Mouse (Mus musculus) olfactory bulb, adult 2 months (tissue): ENCODE data around the gene Gm45783. TPM values are rescaled to one million over a fixed set of nuclear protein-coding genes. Genes with fewer than 3 reads are reported as not detected.
"Not testable (repeated sequence)": the region's sequence is repeated elsewhere in the genome, so short reads cannot be mapped to it uniquely, and the experiment has no call there.

ENCODE experiments used
- H3K27ac ChIP-seq: fragments of 200-500 bp; 2 replicates; pipeline ENCODE4 v1.5.1; 2012; ENCODE audit warnings: low read depth, low read length; ENCODE audit not compliant: insufficient read depth
- H3K4me1 ChIP-seq: fragments of 200-500 bp; 2 replicates; pipeline ENCODE4 v1.6.1; 2012; ENCODE audit warnings: low read length; ENCODE audit not compliant: control insufficient read depth, insufficient read depth
- H3K4me3 ChIP-seq: fragments of 200-500 bp; 2 replicates; pipeline ENCODE4 v1.5.1; 2012; ENCODE audit warnings: mild to moderate bottlenecking, low read depth, low read length, moderate library complexity; ENCODE audit not compliant: insufficient read depth
- CTCF ChIP-seq: fragments of 200-500 bp; IDR thresholded peaks from 2 replicates; pipeline ENCODE4 v1.5.1; 2012; ENCODE audit warnings: low read depth, mild to moderate bottlenecking, low read length, moderate library complexity; ENCODE audit not compliant: insufficient read depth
- POLR2A ChIP-seq: fragments of 200-500 bp; IDR thresholded peaks from 2 replicates; pipeline ENCODE4 v1.6.1; 2012; ENCODE audit warnings: mild to moderate bottlenecking, low read depth, low read length, moderate library complexity; ENCODE audit not compliant: insufficient read depth
- WGBS: fragments of 180-500 bp; shearing (Covaris S2); methylation state at CpG from one replicate; pipeline ENCODE4 v1.1.7; 2018; 5-methylcytosine and 5-hydroxymethylcytosine counted together
- polyA plus RNA-seq: library from polyadenylated mRNA; stranded (reverse); fragments of >200 nt; gene quantifications from 2 replicates; pipeline ENCODE4 v1.2.4, GENCODE M21; 2012; ENCODE audit warnings: low replicate concordance; ENCODE audit not compliant: missing spikeins, insufficient read depth, insufficient read length

Gm45783 gene
- not detected in 2 replicates for polyA plus RNA-seq

GRCm38 (mm10) chr7:7374431-7374830, at the start of gene Gm45783:
Gm45783 (minus strand) TSS chr7:7374573.
- H3K27ac ChIP-seq, H3K4me1 ChIP-seq, H3K4me3 ChIP-seq: not testable (repeated sequence)
- WGBS: 61% methylated on average over 12 of the region's 12 CpGs

GRCm38 (mm10) chr7:7399603-7400002, 25.2 kb upstream of the Gm45783 start, which contains the start of gene Vmn2r31:
Vmn2r31 (minus strand) TSS chr7:7399703.
- not testable (repeated sequence) for H3K4me1 ChIP-seq, H3K4me3 ChIP-seq, H3K27ac ChIP-seq

- 71% methylated on average over 1 of the region's 1 CpGs for WGBS
- not testable (repeated sequence) for H3K4me1 ChIP-seq, H3K27ac ChIP-seq, H3K4me3 ChIP-seq
Measured at GRCm38 (mm10) chr7:7337509-7337908, 36.9 kb downstream of the Gm45783 start, which contains the start of gene Vmn2r30. Vmn2r30 (minus strand) TSS chr7:7337609.

- TF ChIP-seq POLR2A (no peak), CTCF (no peak)
- no peak overlapping the region for H3K4me3 ChIP-seq
- WGBS: 65% methylated on average over 16 of the region's 16 CpGs
- H3K27ac ChIP-seq: no peak overlapping the region
- peaks cover 17% of the 10 kb centered on the region for H3K4me1 ChIP-seq
Measured at GRCm38 (mm10) chr7:7295595-7295994, 78.8 kb downstream of the Gm45783 start.

Other genes with a start within 250 kb of the Gm45783 start
- not detected in 2 replicates for gene Zfp773, start 237.8 kb downstream of the Gm45783 start, polyA plus RNA-seq
- not detected in 2 replicates for gene Zfp418, start 203.2 kb downstream of the Gm45783 start, polyA plus RNA-seq
- not detected in 2 replicates for gene Zfp772, start 164.6 kb downstream of the Gm45783 start, polyA plus RNA-seq
- gene Vmn2r29, start 127.2 kb downstream of the Gm45783 start, polyA plus RNA-seq: not detected in 2 replicates
- gene Gm45844, start 96.3 kb downstream of the Gm45783 start, polyA plus RNA-seq: not detected in 2 replicates
- not detected in 2 replicates for gene Clcn4, start 73.7 kb downstream of the Gm45783 start, polyA plus RNA-seq
- gene Vmn2r30, start 37.0 kb downstream of the Gm45783 start, polyA plus RNA-seq: not detected in 2 replicates
- not detected in 2 replicates for gene Vmn2r31, start 25.1 kb upstream of the Gm45783 start, polyA plus RNA-seq
- not detected in 2 replicates for gene Vmn2r32, start 105.4 kb upstream of the Gm45783 start, polyA plus RNA-seq
- not detected in 2 replicates for gene Vmn2r33, start 192.2 kb upstream of the Gm45783 start, polyA plus RNA-seq